Mouse (Mus musculus) layer of hippocampus, adult 18-20 months (tissue): ENCODE results near the gene Sirt7. TPM values are rescaled to one million over a fixed set of nuclear protein-coding genes. Genes with fewer than 3 reads are reported as not detected.

ENCODE experiments used
- DNase-seq, 2 experiments: peaks; one replicate each; pipeline ENCODE4 v3.0.0; 2022; ENCODE audit warnings: low spot score in 2 of 2
- total RNA-seq, 2 experiments: library from RNA; stranded (reverse); gene quantifications; 2 replicates each; pipeline ENCODE4 v1.2.3; 2021

Sirt7 gene
- total RNA-seq, 2 experiments from 2014 or later: 35.4 to 41.5 TPM

GRCm38 (mm10) chr11:120641869-120642268 is 16.8 kb upstream of the Sirt7 start:
- no peak for DNase-seq

- DNase-seq: no peak
Measured at GRCm38 (mm10) chr11:120641255-120641654, 16.2 kb upstream of the Sirt7 start.

GRCm38 (mm10) chr11:120634810-120635209 is 9.8 kb upstream of the Sirt7 start:
- DNase-seq: no peak

GRCm38 (mm10) chr11:120633520-120634343 is 8.7 kb upstream of the Sirt7 start, which contains the start of gene Mafg:
TSS of gene Mafg (minus strand) at chr11:120633600.
- DNase-seq: peak; percentile 89 to 96

- DNase-seq: peak in 1 of 2 experiments; percentile 50
Measured at GRCm38 (mm10) chr11:120632559-120633519, 7.8 kb upstream of the Sirt7 start.

- DNase-seq: no peak
Measured at GRCm38 (mm10) chr11:120631726-120632448, 6.8 kb upstream of the Sirt7 start.

- no peak for DNase-seq
Measured at GRCm38 (mm10) chr11:120630881-120631725, 6.1 kb upstream of the Sirt7 start.

GRCm38 (mm10) chr11:120630401-120630871 is 5.4 kb upstream of the Sirt7 start:
- no peak for DNase-seq

GRCm38 (mm10) chr11:120629911-120630310 is 4.9 kb upstream of the Sirt7 start:
- no peak for DNase-seq

GRCm38 (mm10) chr11:120629341-120629730 is 4.3 kb upstream of the Sirt7 start:
- DNase-seq: peak in 1 of 2 experiments; percentile 41

- no peak for DNase-seq
Measured at GRCm38 (mm10) chr11:120628601-120629340, 3.7 kb upstream of the Sirt7 start.

GRCm38 (mm10) chr11:120627468-120628300 is 2.6 kb upstream of the Sirt7 start:
- no peak for DNase-seq

- DNase-seq: no peak
Measured at GRCm38 (mm10) chr11:120626785-120627467, 1.9 kb upstream of the Sirt7 start.

- DNase-seq: peak; percentile 74 to 91
Measured at GRCm38 (mm10) chr11:120624680-120625111, 344 bp downstream of the Sirt7 start.

- peak in 1 of 2 experiments; percentile 72 for DNase-seq
Measured at GRCm38 (mm10) chr11:120623961-120624679, 920 bp downstream of the Sirt7 start.

- DNase-seq: no peak
Measured at GRCm38 (mm10) chr11:120622805-120623204, 2.2 kb downstream of the Sirt7 start.

GRCm38 (mm10) chr11:120620195-120620594 is 4.8 kb downstream of the Sirt7 start:
- no peak for DNase-seq
